Mouse (Mus musculus) kidney, embryonic 16.5 days (tissue): ENCODE data around the gene AI854703. TPM values are rescaled to one million over a fixed set of nuclear protein-coding genes. Genes with fewer than 3 reads are reported as not detected.
A peak's percentile ranks its signal among the peaks of the same experiment; 100 is the strongest.
"Not testable (repeated sequence)": the region's sequence is repeated elsewhere in the genome, so short reads cannot be mapped to it uniquely, and the experiment has no call there.

Experiments used
- ATAC-seq: fragments of 200-750 bp; cut with Nextera tagmentation; 2 replicates; pipeline ENCODE4 v1.8.0; 2017; ENCODE audit warnings: moderate TSS enrichment; ENCODE audit not compliant: low FRiP score, low TSS enrichment
- H3K27ac ChIP-seq: fragments of 300-500 bp; sonication (generic); 2 replicates; pipeline ENCODE4 v1.5.1; 2014; ENCODE audit warnings: low read length
- H3K27me3 ChIP-seq: fragments of 300-500 bp; sonication (generic); 2 replicates; pipeline ENCODE4 v1.6.1; 2014; ENCODE audit warnings: low read length, control low read depth, mixed read lengths; ENCODE audit not compliant: insufficient read depth
- H3K36me3 ChIP-seq: fragments of 300-500 bp; sonication (generic); 2 replicates; pipeline ENCODE4 v1.6.1; 2014; ENCODE audit warnings: low read length, control low read depth, mixed read lengths; ENCODE audit not compliant: insufficient read depth
- H3K4me1 ChIP-seq: fragments of 300-500 bp; sonication (generic); 2 replicates; pipeline ENCODE4 v1.6.1; 2014; ENCODE audit warnings: low read length, control low read depth, mixed read lengths; ENCODE audit not compliant: insufficient read depth
- H3K4me2 ChIP-seq: fragments of 300-500 bp; sonication (generic); replicated peaks from 2 replicates; pipeline ENCODE4 v1.6.1; 2014; ENCODE audit warnings: low read depth, low read length
- H3K4me3 ChIP-seq: fragments of 300-500 bp; sonication (generic); 2 replicates; pipeline ENCODE4 v1.5.1; 2014; ENCODE audit warnings: mild to moderate bottlenecking, low read length
- H3K9ac ChIP-seq: fragments of 300-500 bp; sonication (generic); replicated peaks from 2 replicates; pipeline ENCODE4 v1.6.1; 2014; ENCODE audit warnings: low read length
- H3K9me3 ChIP-seq: fragments of 300-500 bp; sonication (generic); 2 replicates; pipeline ENCODE4 v1.6.1; 2016; ENCODE audit warnings: low read length, control low read depth
- WGBS: fragments of 180-500 bp; shearing (Covaris S2); extraction: QIAGEN DNeasy Blood & Tissue Kit; methylation state at CpG from one replicate; pipeline ENCODE4 v1.1.7; 2014; 5-methylcytosine and 5-hydroxymethylcytosine counted together
- polyA plus RNA-seq: library from polyadenylated mRNA; unstranded; fragments of >200 nt; fragmentation: Nextera tagmentation; extraction: Ambion mirVana; gene quantifications from 2 replicates; pipeline ENCODE4 v1.2.1, GENCODE M21; 2015

AI854703 gene
- polyA plus RNA-seq, 1 experiment from 2014 or later: 5.4 TPM

DNA sequence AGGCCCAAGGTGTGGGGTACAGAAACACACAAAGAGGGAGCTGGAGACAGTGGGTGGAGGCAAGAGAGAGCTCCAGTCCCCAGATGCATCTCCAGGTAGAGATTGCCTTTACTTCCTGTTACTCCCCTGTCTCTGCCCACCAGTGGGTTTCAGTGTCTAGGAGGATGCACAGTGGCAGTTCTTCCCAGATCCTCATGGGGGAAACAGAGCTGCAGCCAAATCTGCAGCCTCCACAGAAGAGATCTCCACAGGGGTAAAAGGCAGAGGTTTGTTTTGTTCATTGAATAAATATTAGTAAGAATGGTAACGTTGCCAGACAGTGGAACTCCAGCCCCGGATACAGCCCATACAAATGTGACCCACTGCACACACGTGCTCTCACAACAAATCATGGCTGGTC, 15.9 kb upstream of the AI854703 start:
- H3K27ac ChIP-seq: no peak overlapping the region
- H3K27me3 ChIP-seq: no peaks in the 10 kb centered on the region
- peaks cover 12% of the 10 kb centered on the region for H3K36me3 ChIP-seq
- WGBS: 87% methylated on average over 3 of the region's 3 CpGs
- H3K4me2 ChIP-seq: no peak overlapping the region
- H3K9ac ChIP-seq: no peak overlapping the region
- no peak for ATAC-seq
- H3K9me3 ChIP-seq: no peaks in the 10 kb centered on the region
- no peak overlapping the region for H3K4me3 ChIP-seq
- no peaks in the 10 kb centered on the region for H3K4me1 ChIP-seq

DNA sequence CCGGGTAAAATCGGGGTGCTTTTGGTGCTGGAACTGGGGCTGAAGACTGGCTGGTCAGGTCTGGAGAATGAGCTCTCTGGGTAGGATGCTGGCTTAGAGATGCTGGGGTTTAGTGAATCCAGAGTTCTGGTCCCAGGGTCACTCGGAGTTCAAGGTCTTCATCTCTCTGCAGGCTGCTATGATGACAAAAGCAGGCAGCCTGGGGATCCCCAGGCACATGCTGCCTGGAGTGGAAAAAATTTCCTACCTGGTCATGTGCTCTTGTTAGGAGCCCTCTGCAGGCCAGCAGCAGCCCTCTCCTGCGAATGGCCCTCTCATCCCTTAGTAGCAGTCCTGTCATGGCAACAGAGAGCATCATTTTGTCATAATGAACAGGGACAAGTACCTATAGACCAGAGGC, 13.1 kb upstream of the AI854703 start:
- Histone ChIP-seq H3K9me3 (no peaks in the 10 kb centered on the region), H3K4me3 (no peak overlapping the region), H3K27ac (no peak overlapping the region), H3K4me2 (no peak overlapping the region), H3K27me3 (no peaks in the 10 kb centered on the region), H3K36me3 (peaks cover 15% of the 10 kb centered on the region), H3K4me1 (no peaks in the 10 kb centered on the region), H3K9ac (no peak overlapping the region)
- WGBS: 87% methylated on average over 4 of the region's 4 CpGs
- ATAC-seq: no peak

DNA sequence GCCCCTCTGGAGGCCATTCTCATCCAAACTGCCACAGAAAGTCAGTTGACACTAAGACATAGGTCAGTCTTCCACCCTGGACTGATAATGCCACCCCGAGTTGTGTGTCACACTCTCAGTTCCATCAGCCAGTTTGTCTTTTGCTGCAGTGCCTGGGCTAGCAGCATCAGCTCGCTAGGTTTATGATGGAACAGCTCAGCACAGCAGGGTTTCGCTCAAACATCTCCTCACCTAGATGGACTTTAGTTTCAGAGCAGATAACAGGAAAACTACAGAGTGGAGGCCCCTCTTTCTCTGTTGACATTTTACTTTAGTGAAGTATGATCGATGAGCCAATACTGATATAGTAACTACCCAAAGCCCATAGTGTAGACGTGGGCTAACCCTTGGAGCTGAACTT, 11.8 kb upstream of the AI854703 start:
- Histone ChIP-seq H3K4me3 (no peak overlapping the region), H3K4me2 (no peak overlapping the region), H3K4me1 (no peaks in the 10 kb centered on the region), H3K9ac (no peak overlapping the region), H3K27ac (no peak overlapping the region), H3K36me3 (peaks cover 22% of the 10 kb centered on the region), H3K27me3 (no peaks in the 10 kb centered on the region), H3K9me3 (no peaks in the 10 kb centered on the region)
- WGBS: 96% methylated on average over 5 of the region's 5 CpGs
- no peak for ATAC-seq

DNA sequence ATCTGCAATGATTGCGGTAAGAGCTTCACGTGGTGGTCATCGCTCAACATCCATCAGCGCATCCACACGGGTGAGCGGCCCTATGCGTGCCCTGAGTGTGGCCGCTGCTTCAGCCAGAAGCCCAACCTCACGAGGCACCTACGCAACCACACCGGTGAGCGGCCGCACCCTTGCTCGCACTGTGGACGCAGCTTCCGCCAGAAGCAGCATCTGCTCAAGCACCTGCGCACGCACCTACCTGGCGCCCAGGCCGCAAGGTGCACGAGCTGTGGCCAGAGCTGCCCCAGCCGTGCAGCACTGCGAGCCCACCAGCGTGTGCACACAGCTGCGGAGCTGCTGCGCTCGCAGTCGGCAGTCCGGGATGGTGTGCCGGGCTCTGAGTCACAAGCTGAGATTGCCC, 6.5 kb upstream of the AI854703 start:
- H3K9me3 ChIP-seq: no peaks in the 10 kb centered on the region
- H3K9ac ChIP-seq: no peak overlapping the region
- no peak overlapping the region for H3K4me2 ChIP-seq
- no peaks in the 10 kb centered on the region for H3K27me3 ChIP-seq
- peaks cover 26% of the 10 kb centered on the region for H3K36me3 ChIP-seq
- 91% methylated on average over 30 of the region's 30 CpGs for WGBS
- H3K27ac ChIP-seq: no peak overlapping the region
- no peak overlapping the region for H3K4me3 ChIP-seq
- ATAC-seq: no peak
- H3K4me1 ChIP-seq: no peaks in the 10 kb centered on the region

DNA sequence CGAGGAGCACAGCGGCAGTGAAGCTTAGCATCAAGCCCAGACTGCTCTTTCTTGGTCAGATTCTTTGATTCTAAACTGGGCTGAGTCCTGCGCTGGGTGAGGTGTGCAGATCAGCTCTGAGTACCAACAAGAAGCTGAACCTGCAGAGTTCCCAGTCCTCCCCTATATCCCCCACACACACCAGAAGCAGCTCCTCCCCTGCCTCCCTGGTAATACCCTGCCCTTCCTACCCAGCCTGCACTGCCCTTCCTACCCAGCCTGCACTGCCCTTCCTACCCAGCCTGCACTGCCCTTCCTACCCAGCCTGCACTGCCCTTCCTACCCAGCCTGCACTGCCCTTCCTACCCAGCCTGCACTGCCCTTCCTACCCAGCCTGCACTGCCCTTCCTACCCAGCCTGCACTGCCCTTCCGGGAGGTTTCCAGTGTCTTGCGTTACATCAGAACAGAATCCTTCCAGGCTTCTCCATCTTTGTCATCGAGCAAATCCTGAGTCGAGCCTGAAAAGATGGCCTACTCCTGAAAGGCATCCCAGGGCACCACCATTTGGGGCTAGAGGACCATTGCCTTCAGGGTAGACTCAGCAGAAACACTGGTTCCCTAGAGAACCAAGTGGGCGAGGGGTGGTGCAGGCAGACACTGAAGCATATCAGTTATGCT, 4.2 kb upstream of the AI854703 start:
- not testable (repeated sequence) for H3K4me1 ChIP-seq, H3K27me3 ChIP-seq, ATAC-seq, H3K9me3 ChIP-seq, H3K9ac ChIP-seq, H3K4me3 ChIP-seq, H3K4me2 ChIP-seq, H3K27ac ChIP-seq
- WGBS: 83% methylated on average over 8 of the region's 8 CpGs
- peaks cover 26% of the 10 kb centered on the region for H3K36me3 ChIP-seq

DNA sequence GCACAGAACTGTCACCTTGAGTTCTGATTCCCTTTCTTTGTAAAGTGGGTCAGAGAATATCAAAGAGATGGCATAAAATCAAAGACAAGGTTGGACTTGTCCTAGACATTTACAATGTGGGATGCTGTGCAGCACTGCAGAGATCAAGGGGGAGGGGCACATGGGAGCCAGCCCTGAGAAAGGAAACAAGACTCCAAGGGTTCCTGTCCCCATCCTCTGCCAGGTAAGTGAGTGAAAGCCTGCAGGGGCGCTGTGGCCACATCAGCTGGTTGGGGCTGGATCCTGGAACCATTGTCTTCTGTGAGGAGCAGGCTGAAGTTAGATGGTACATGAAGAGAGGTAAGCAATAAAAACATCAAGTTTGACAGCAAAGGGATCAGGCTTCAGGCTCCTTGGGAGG, 3.1 kb upstream of the AI854703 start:
- H3K4me1 ChIP-seq: peaks cover 3% of the 10 kb centered on the region
- no peaks in the 10 kb centered on the region for H3K9me3 ChIP-seq
- 37% methylated on average over 1 of the region's 1 CpGs for WGBS
- H3K36me3 ChIP-seq: peaks cover 22% of the 10 kb centered on the region
- no peak overlapping the region for H3K4me2 ChIP-seq
- no peak overlapping the region for H3K9ac ChIP-seq
- no peak overlapping the region for H3K27ac ChIP-seq
- no peak for ATAC-seq
- H3K4me3 ChIP-seq: no peak overlapping the region
- peaks cover 4% of the 10 kb centered on the region; the same call in 1 of the 2 replicates for H3K27me3 ChIP-seq

DNA sequence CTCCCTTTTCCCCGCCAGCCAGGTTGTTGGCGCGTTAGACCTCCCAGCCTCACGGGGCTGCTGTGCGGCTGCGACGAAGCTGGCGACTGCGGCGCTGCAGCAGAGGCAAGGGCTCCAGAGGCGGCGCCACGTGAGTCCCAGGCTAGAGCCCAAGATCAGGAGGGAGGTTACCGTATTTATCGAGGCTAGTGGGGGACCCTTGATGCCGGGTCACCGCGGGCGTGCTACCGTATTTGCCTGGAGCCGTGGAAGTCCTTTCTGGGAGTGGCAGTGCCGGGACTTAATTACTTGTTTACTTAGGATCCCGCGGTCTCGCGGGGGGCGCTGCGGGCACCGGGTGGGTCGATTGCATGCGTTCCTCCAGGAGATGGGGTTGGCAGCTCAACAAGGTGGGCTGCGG, 420 bp downstream of the AI854703 start:
- Histone ChIP-seq H3K27ac (peak overlapping the region; percentile 59), H3K27me3 (peaks cover 4% of the 10 kb centered on the region; the same call in 1 of the 2 replicates), H3K4me2 (peak overlapping the region; percentile 82), H3K4me1 (peaks cover 18% of the 10 kb centered on the region), H3K9ac (peak overlapping the region; percentile 72), H3K9me3 (no peaks in the 10 kb centered on the region), H3K36me3 (no peaks in the 10 kb centered on the region), H3K4me3 (peak overlapping the region; percentile 57)
- WGBS: under 1% methylated on average over 32 of the region's 32 CpGs
- ATAC-seq: no peak

DNA sequence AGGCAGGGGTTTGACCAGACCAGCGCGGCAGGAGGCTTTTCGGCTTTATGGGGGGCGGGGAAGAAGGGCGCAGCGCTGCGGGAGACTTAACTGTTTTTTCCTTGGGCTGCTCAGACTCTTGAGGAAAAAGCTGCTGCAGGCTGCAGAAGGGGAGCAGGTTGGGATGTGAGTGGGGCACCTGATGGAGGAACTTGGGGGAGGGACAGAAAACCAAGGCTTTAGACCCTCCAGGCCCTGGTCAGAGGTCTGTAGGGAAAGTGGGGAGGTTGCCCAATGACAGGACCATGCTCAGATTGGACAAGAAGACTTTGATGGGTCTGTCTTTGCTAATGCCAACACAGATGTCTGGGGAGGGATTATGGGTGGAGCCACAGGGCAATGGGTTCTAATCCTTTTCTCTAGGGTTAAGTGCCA, 954 bp downstream of the AI854703 start:
- under 1% methylated on average over 7 of the region's 7 CpGs for WGBS
- Histone ChIP-seq H3K27ac (peak overlapping the region; percentile 59), H3K4me1 (peaks cover 18% of the 10 kb centered on the region), H3K4me2 (peak overlapping the region; percentile 82), H3K9me3 (no peaks in the 10 kb centered on the region), H3K27me3 (peaks cover 4% of the 10 kb centered on the region; the same call in 1 of the 2 replicates), H3K9ac (peak overlapping the region; percentile 72), H3K36me3 (no peaks in the 10 kb centered on the region), H3K4me3 (peak overlapping the region; percentile 57)
- no peak for ATAC-seq

DNA sequence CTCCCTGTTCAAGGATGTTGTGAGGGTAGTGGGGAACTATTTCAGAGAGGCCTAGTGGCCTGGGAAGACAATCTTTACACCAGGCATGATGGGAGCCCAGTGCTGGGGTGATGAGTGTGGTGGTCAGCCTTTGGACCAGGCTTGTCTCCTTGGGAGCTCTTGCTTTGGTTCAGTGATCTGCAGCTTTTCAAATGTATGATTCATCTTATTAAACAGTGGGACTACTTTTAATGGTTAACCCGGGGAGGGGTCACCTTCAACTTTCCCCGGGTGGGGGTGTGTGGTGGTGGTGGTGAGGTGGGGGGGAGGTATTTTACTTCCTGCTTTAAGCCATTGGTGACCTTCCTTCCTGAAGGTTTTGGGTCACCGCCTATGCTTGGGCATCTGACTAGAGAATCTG, 1.8 kb downstream of the AI854703 start:
- H3K9ac ChIP-seq: peak overlapping the region; percentile 69; the same call in 1 of the 2 replicates
- ATAC-seq: peak; percentile 69
- H3K36me3 ChIP-seq: no peaks in the 10 kb centered on the region
- no peak overlapping the region for H3K4me3 ChIP-seq
- H3K27me3 ChIP-seq: peaks cover 4% of the 10 kb centered on the region; the same call in 1 of the 2 replicates
- peaks cover 18% of the 10 kb centered on the region for H3K4me1 ChIP-seq
- no peaks in the 10 kb centered on the region for H3K9me3 ChIP-seq
- H3K27ac ChIP-seq: peak overlapping the region; percentile 84
- H3K4me2 ChIP-seq: 0 out of 2 replicates have a peak overlapping the region, but pooled peaks have one; percentile 92
- 62% methylated on average over 3 of the region's 3 CpGs for WGBS

DNA sequence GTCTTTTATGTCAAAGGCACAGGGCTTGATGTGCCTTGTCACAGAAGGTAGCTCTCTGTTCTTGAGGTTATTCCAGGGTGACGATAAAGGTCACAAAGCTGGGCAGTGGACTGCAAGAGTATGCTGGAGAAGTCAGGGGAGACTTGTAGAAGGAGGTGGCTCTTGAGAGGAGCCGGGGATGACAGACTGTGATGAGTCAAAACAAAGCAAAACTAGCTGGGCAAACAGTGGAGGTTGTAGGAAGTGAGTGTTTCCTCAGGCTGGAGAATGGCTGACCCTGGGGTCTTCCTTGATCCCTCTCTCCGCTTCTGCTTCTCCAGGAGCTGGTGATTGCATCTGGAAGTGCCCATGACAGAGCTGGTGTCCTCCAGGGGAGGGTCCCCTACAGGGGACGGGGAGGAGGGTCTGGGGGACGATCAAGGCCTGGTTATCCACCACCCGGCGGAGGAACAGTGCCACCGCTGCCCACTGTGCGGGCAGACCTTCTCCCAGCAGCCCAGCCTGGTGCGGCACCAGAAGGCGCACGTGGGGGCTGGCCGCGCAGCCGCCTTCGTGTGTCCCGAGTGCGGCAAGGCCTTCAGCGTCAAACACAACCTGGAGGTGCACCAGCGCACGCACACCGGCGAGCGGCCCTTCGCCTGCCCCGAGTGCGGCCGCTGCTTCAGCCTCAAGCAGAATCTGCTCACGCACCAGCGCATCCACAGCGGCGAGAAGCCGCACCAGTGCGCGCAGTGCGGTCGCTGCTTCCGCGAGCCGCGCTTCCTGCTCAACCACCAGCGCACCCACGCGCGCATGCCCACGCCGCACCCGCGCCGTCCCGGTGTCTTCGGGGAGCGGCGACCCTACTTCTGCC, 2.5 kb downstream of the AI854703 start:
- peak overlapping the region; percentile 48 for H3K4me3 ChIP-seq
- H3K27ac ChIP-seq: peak overlapping the region; percentile 84
- peak overlapping the region; percentile 92 for H3K4me2 ChIP-seq
- 5% methylated on average over 53 of the region's 54 CpGs for WGBS
- H3K36me3 ChIP-seq: no peaks in the 10 kb centered on the region
- peaks cover 18% of the 10 kb centered on the region for H3K4me1 ChIP-seq
- H3K27me3 ChIP-seq: peaks cover 4% of the 10 kb centered on the region; the same call in 1 of the 2 replicates
- peak overlapping the region; percentile 69 for H3K9ac ChIP-seq
- H3K9me3 ChIP-seq: no peaks in the 10 kb centered on the region
- peak; percentile 21; the same call in 1 of the 2 replicates for ATAC-seq
